Mouse (Mus musculus): ENCODE results near the gene Pspn. TPM values are rescaled to one million over a fixed set of nuclear protein-coding genes. Genes with fewer than 3 reads are reported as not detected.

Pspn gene
- total and polyA plus RNA-seq, 3 experiments, result not detected

DNA sequence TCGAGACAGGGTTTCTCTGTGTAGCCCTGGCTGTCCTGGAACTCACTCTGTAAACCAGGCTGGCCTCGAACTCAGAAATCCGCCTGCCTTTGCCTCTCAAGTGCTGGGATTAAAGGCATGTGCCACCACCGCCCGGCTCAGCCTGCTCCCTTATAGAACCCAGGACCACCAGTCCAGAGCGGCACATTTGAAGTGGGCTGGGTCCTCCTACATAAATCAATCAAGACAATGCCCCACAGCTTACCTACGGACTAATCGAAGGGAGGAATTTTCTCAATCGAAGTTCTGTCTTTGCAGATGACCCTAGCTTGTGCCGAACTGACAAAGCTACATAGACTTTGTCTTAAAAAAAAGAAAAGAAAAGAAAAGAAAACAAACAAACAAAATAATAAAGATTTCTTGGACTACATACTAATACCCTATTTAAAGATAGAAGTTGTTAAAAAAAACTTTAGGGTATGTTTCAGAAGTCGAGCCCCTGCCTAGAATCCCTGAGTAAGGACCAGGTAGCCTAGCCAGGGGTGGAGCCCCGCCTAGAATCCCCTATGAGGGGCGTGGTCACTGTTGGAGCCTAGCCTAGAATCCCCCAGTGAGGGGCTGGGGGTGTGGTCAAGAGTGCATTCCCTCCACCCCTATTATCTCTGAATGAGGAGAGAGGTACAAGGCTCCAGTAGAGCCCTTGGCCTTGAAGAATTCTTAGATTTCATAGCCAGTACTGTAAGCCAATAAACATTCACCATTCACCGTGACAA, 25.7 kb downstream of the Pspn start:
- ATAC-seq (ENCODE audit: extremely low read depth, insufficient number of reproducible peaks, low FRiP score, poor library complexity, severe bottlenecking) (no peak), DNase-seq (ENCODE audit: low spot score) (no peak)
- TF ChIP-seq TAL1 (conservative IDR thresholded peaks at IDR 0.05; ENCODE audit: low read depth, low read length), result no peak
- TF ChIP-seq GATA2 (IDR thresholded peaks at IDR 0.05; ENCODE audit: borderline replicate concordance, low read depth, low read length), result no peak
- TF ChIP-seq POLR2AphosphoS5 (IDR thresholded peaks at IDR 0.05; ENCODE audit: insufficient replicate concordance, low read depth, low read length), result no peak

GRCm38 (mm10) chr17:56970081-56970480, 29.7 kb downstream of the Pspn start:
- ATAC-seq (ENCODE audit: extremely low read depth, insufficient number of reproducible peaks, low FRiP score, poor library complexity, severe bottlenecking), result no peak
- no peak overlapping the region for H3K4me3 ChIP-seq (ENCODE audit: low read depth, low read length)
- H3K4me1 ChIP-seq (ENCODE audit: insufficient read depth, low read depth, low read length), result no peaks in the 10 kb centered on the region
- TF ChIP-seq POLR2AphosphoS5 (IDR thresholded peaks at IDR 0.05; ENCODE audit: insufficient replicate concordance, low read depth, low read length), result no peak
- TF ChIP-seq GATA2 (IDR thresholded peaks at IDR 0.05; ENCODE audit: borderline replicate concordance, low read depth, low read length), result no peak
- TF ChIP-seq TAL1 (conservative IDR thresholded peaks at IDR 0.05; ENCODE audit: low read depth, low read length), result no peak
- TF ChIP-seq CTCF (IDR thresholded peaks at IDR 0.05; ENCODE audit: low read depth, low read length), result no peak
- TF ChIP-seq GATA1 (IDR thresholded peaks at IDR 0.05; ENCODE audit: borderline replicate concordance, low read length), result no peak
- peaks cover 17% of the 10 kb centered on the region for H3K27me3 ChIP-seq (ENCODE audit: insufficient read depth, low read length)
- no peaks in the 10 kb centered on the region for H3K36me3 ChIP-seq (replicated peaks)
- H3K9me3 ChIP-seq (replicated peaks), result no peaks in the 10 kb centered on the region
- no peak for DNase-seq (ENCODE audit: low spot score)

More for the DNA sequence above, 25.7 kb downstream of the Pspn start:
- Histone ChIP-seq H3K4me3 (ENCODE audit: low read depth, low read length) (no peak overlapping the region), H3K4me1 (ENCODE audit: insufficient read depth, low read depth, low read length) (no peaks in the 10 kb centered on the region), H3K27me3 (ENCODE audit: insufficient read depth, low read length) (peaks cover 44% of the 10 kb centered on the region), H3K36me3 (replicated peaks) (no peaks in the 10 kb centered on the region), H3K9me3 (replicated peaks) (no peaks in the 10 kb centered on the region)

GRCm38 (mm10) chr17:56969321-56969720, 30.5 kb downstream of the Pspn start:
- Histone ChIP-seq H3K4me3 (ENCODE audit: low read depth, low read length) (no peak overlapping the region), H3K36me3 (replicated peaks) (no peaks in the 10 kb centered on the region), H3K9me3 (replicated peaks) (no peaks in the 10 kb centered on the region), H3K27me3 (ENCODE audit: insufficient read depth, low read length) (peaks cover 21% of the 10 kb centered on the region), H3K4me1 (ENCODE audit: insufficient read depth, low read depth, low read length) (no peaks in the 10 kb centered on the region)
- no peak for DNase-seq (ENCODE audit: low spot score)
- no peak for ATAC-seq (ENCODE audit: extremely low read depth, insufficient number of reproducible peaks, low FRiP score, poor library complexity, severe bottlenecking)
- TF ChIP-seq POLR2AphosphoS5 (IDR thresholded peaks at IDR 0.05; ENCODE audit: insufficient replicate concordance, low read depth, low read length), result no peak
- TF ChIP-seq TAL1 (conservative IDR thresholded peaks at IDR 0.05; ENCODE audit: low read depth, low read length), result no peak
- TF ChIP-seq CTCF (IDR thresholded peaks at IDR 0.05; ENCODE audit: low read depth, low read length), result no peak
- no peak for TF ChIP-seq GATA2 (IDR thresholded peaks at IDR 0.05; ENCODE audit: borderline replicate concordance, low read depth, low read length)
- TF ChIP-seq GATA1 (IDR thresholded peaks at IDR 0.05; ENCODE audit: borderline replicate concordance, low read length), result no peak

GRCm38 (mm10) chr17:56963646-56964045, 36.2 kb downstream of the Pspn start:
- Histone ChIP-seq H3K27me3 (ENCODE audit: insufficient read depth, low read length) (peaks cover 19% of the 10 kb centered on the region), H3K4me3 (ENCODE audit: low read depth, low read length) (no peak overlapping the region), H3K4me1 (ENCODE audit: insufficient read depth, low read depth, low read length) (peaks cover 5% of the 10 kb centered on the region), H3K36me3 (replicated peaks) (no peaks in the 10 kb centered on the region), H3K9me3 (replicated peaks) (no peaks in the 10 kb centered on the region)
- TF ChIP-seq GATA1 (IDR thresholded peaks at IDR 0.05; ENCODE audit: borderline replicate concordance, low read length) (no peak), TAL1 (conservative IDR thresholded peaks at IDR 0.05; ENCODE audit: low read depth, low read length) (no peak), CTCF (IDR thresholded peaks at IDR 0.05; ENCODE audit: low read depth, low read length) (no peak), GATA2 (IDR thresholded peaks at IDR 0.05; ENCODE audit: borderline replicate concordance, low read depth, low read length) (no peak), POLR2AphosphoS5 (IDR thresholded peaks at IDR 0.05; ENCODE audit: insufficient replicate concordance, low read depth, low read length) (no peak)
- ATAC-seq (ENCODE audit: extremely low read depth, insufficient number of reproducible peaks, low FRiP score, poor library complexity, severe bottlenecking) (no peak), DNase-seq (ENCODE audit: low spot score) (no peak)

- Histone ChIP-seq H3K4me1 (ENCODE audit: insufficient read depth, low read depth, low read length) (peaks cover 12% of the 10 kb centered on the region), H3K9me3 (replicated peaks) (no peaks in the 10 kb centered on the region), H3K36me3 (replicated peaks) (no peaks in the 10 kb centered on the region), H3K4me3 (ENCODE audit: low read depth, low read length) (no peak overlapping the region), H3K27me3 (ENCODE audit: insufficient read depth, low read length) (peaks cover 19% of the 10 kb centered on the region)
- TF ChIP-seq GATA2 (IDR thresholded peaks at IDR 0.05; ENCODE audit: borderline replicate concordance, low read depth, low read length) (no peak), TAL1 (conservative IDR thresholded peaks at IDR 0.05; ENCODE audit: low read depth, low read length) (no peak), GATA1 (IDR thresholded peaks at IDR 0.05; ENCODE audit: borderline replicate concordance, low read length) (no peak), POLR2AphosphoS5 (IDR thresholded peaks at IDR 0.05; ENCODE audit: insufficient replicate concordance, low read depth, low read length) (no peak), CTCF (IDR thresholded peaks at IDR 0.05; ENCODE audit: low read depth, low read length) (no peak)
- ATAC-seq (ENCODE audit: extremely low read depth, insufficient number of reproducible peaks, low FRiP score, poor library complexity, severe bottlenecking) (no peak), DNase-seq (ENCODE audit: low spot score) (no peak)
Observed at GRCm38 (mm10) chr17:56962642-56963405, 37.0 kb downstream of the Pspn start.

- no peaks in the 10 kb centered on the region for H3K36me3 ChIP-seq (replicated peaks)
- peaks cover 14% of the 10 kb centered on the region for H3K4me1 ChIP-seq (ENCODE audit: insufficient read depth, low read depth, low read length)
- TF ChIP-seq GATA2 (IDR thresholded peaks at IDR 0.05; ENCODE audit: borderline replicate concordance, low read depth, low read length) (no peak), GATA1 (IDR thresholded peaks at IDR 0.05; ENCODE audit: borderline replicate concordance, low read length) (no peak), TAL1 (conservative IDR thresholded peaks at IDR 0.05; ENCODE audit: low read depth, low read length) (no peak), POLR2AphosphoS5 (IDR thresholded peaks at IDR 0.05; ENCODE audit: insufficient replicate concordance, low read depth, low read length) (no peak), CTCF (IDR thresholded peaks at IDR 0.05; ENCODE audit: low read depth, low read length) (no peak)
Observed at GRCm38 (mm10) chr17:56961880-56962279, 37.9 kb downstream of the Pspn start.

More at GRCm38 (mm10) chr17:56961880-56962279, 37.9 kb downstream of the Pspn start:
- no peak for ATAC-seq (ENCODE audit: extremely low read depth, insufficient number of reproducible peaks, low FRiP score, poor library complexity, severe bottlenecking)
- Histone ChIP-seq H3K9me3 (replicated peaks) (no peaks in the 10 kb centered on the region), H3K27me3 (ENCODE audit: insufficient read depth, low read length) (peaks cover 19% of the 10 kb centered on the region), H3K4me3 (ENCODE audit: low read depth, low read length) (no peak overlapping the region)
- no peak for DNase-seq (ENCODE audit: low spot score)

Data from G1E (cell line).